Mouse (Mus musculus) E14TG2a.4 (cell line): ENCODE measurements around the gene Plekhm3.

Source experiments
- CTCF ChIP-seq: conservative IDR thresholded peaks from 2 replicates; pipeline ENCODE4 v1.5.1; 2014; ENCODE audit warnings: low read length
- NANOG ChIP-seq: IDR thresholded peaks from 2 replicates; pipeline ENCODE4 v1.6.1; 2014; ENCODE audit warnings: borderline replicate concordance, low read length, mixed read lengths
- POU5F1 ChIP-seq: IDR thresholded peaks from 2 replicates; pipeline ENCODE4 v1.6.1; 2014; ENCODE audit warnings: low read length, borderline replicate concordance

DNA sequence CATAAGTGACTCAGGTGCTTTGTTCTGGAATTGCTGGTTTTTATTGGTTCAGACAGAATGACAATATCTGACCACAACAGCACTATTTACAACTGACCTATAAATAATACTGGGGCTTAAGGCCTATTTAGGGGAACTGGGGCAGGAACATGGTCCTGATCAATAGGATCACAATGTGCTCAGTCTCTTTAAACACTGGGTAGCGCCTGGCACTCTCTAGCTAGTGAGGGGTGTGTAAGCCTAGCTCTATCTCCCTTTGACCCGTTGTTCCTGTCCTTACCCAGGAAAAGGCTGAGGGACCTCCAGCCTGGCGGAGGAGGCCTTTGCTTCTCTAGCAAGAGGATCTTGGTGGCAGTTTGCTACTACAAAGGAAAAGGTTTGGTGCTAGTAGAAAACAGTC, 111.6 kb downstream of the Plekhm3 start:
- no peak for TF ChIP-seq CTCF
- TF ChIP-seq NANOG, result no peak
- no peak for TF ChIP-seq POU5F1
